Mouse (Mus musculus): ENCODE measurements around the gene Mlf2.

GRCm38 (mm10) chr6:124943526-124943925, 12.3 kb downstream of the Mlf2 start:
- TF ChIP-seq TAL1 (IDR thresholded peaks at IDR 0.05; ENCODE audit: low read length) (no peak), GATA1 (IDR thresholded peaks at IDR 0.05; ENCODE audit: low read length) (no peak)

Measured in erythroblast, embryonic 14.5 days (primary cell).